Mouse (Mus musculus): ENCODE results near the gene Dydc2. TPM values are rescaled to one million over a fixed set of nuclear protein-coding genes. Genes with fewer than 3 reads are reported as not detected.
"Not testable (repeated sequence)": the region's sequence is repeated elsewhere in the genome, so short reads cannot be mapped to it uniquely, and the experiment has no call there.

Dydc2 gene
- polyA plus RNA-seq, 1 experiment = not detected

DNA sequence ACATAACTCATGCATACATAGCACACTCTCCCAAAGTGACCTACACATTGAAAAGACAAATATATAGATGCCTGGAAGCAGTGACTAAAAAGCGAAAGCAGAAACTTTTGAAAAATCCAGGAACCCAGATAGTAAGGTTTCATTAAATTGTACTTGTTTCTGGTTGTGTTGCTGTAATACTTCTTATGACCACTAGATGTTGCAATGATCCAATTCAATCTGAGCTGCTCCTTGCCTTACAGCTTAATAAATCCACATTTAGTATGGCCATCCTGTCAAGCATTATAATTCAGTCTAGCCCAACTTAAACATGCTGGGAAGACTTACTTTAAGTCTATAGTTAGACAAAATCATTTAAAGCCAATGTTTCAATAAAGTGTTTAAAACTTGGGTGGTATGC lies 25.1 kb upstream of the Dydc2 start:
- H3K4me1 ChIP-seq (ENCODE audit: control insufficient read depth, insufficient read depth, low read length) = no peaks in the 10 kb centered on the region
- no peak overlapping the region for H3K27ac ChIP-seq (ENCODE audit: insufficient read depth, low read depth, low read length)
- no peak overlapping the region for H3K4me3 ChIP-seq (ENCODE audit: insufficient read depth, low read length)
- TF ChIP-seq CTCF (IDR thresholded peaks at IDR 0.05; ENCODE audit: low read depth, low read length) (no peak), POLR2A (IDR thresholded peaks at IDR 0.05; ENCODE audit: borderline replicate concordance, low read depth, low read length) (no peak)

- H3K4me1 ChIP-seq (ENCODE audit: control insufficient read depth, insufficient read depth, low read length) = no peaks in the 10 kb centered on the region
- no peak overlapping the region for H3K27ac ChIP-seq (ENCODE audit: insufficient read depth, low read depth, low read length)
- TF ChIP-seq CTCF (IDR thresholded peaks at IDR 0.05; ENCODE audit: low read depth, low read length) (peak; percentile 19; the same call in 1 of the 2 replicates), POLR2A (IDR thresholded peaks at IDR 0.05; ENCODE audit: borderline replicate concordance, low read depth, low read length) (no peak)
- H3K4me3 ChIP-seq (ENCODE audit: insufficient read depth, low read length) = no peak overlapping the region
These were observed 21.8 kb upstream of the Dydc2 start for GRCm38 (mm10) chr14:41090777-41091176.

DNA sequence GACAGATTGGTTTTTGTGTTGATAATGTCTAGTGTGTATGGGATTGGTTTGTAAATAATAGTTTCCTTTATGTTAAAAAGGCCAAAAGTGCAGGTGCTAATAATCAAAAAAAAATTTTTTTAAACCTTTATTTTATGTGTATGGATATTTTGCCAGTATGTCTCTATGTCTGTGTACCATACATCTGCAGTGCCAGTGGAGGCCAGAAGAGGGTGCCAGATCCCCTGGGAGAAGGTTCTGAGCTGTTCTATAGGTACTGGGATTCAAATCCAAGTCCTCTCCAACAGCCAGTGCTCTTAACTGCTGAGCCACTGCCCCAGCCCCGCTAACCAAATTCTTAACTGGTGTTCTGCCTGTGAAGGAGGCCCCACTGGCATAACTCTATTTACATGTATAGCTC lies 18.5 kb upstream of the Dydc2 start:
- Histone ChIP-seq H3K4me3 (ENCODE audit: insufficient read depth, low read length) (no peak overlapping the region), H3K27ac (ENCODE audit: insufficient read depth, low read depth, low read length) (no peak overlapping the region), H3K4me1 (ENCODE audit: control insufficient read depth, insufficient read depth, low read length) (no peaks in the 10 kb centered on the region)
- TF ChIP-seq CTCF (IDR thresholded peaks at IDR 0.05; ENCODE audit: low read depth, low read length) (no peak), POLR2A (IDR thresholded peaks at IDR 0.05; ENCODE audit: borderline replicate concordance, low read depth, low read length) (no peak)

GRCm38 (mm10) chr14:41082408-41082807 lies 13.4 kb upstream of the Dydc2 start:
- H3K4me3 ChIP-seq (ENCODE audit: insufficient read depth, low read length) = no peak overlapping the region
- no peak overlapping the region for H3K27ac ChIP-seq (ENCODE audit: insufficient read depth, low read depth, low read length)
- H3K4me1 ChIP-seq (ENCODE audit: control insufficient read depth, insufficient read depth, low read length) = no peaks in the 10 kb centered on the region
- TF ChIP-seq CTCF (IDR thresholded peaks at IDR 0.05; ENCODE audit: low read depth, low read length) (no peak), POLR2A (IDR thresholded peaks at IDR 0.05; ENCODE audit: borderline replicate concordance, low read depth, low read length) (no peak)

- Histone ChIP-seq H3K27ac (ENCODE audit: insufficient read depth, low read depth, low read length) (no peak overlapping the region), H3K4me1 (ENCODE audit: control insufficient read depth, insufficient read depth, low read length) (no peaks in the 10 kb centered on the region), H3K4me3 (ENCODE audit: insufficient read depth, low read length) (peak overlapping the region; percentile 5; the same call in 1 of the 2 replicates)
- no peak for TF ChIP-seq CTCF (IDR thresholded peaks at IDR 0.05; ENCODE audit: low read depth, low read length)
- no peak for TF ChIP-seq POLR2A (IDR thresholded peaks at IDR 0.05; ENCODE audit: borderline replicate concordance, low read depth, low read length)
These were observed 3.9 kb upstream of the Dydc2 start for GRCm38 (mm10) chr14:41072944-41073275.

- Histone ChIP-seq H3K4me3 (ENCODE audit: insufficient read depth, low read length) (peak within 1 kb of the TSS; percentile 5; the same call in 1 of the 2 replicates), H3K27ac (ENCODE audit: insufficient read depth, low read depth, low read length) (no peak within 1 kb of the TSS), H3K4me1 (ENCODE audit: control insufficient read depth, insufficient read depth, low read length) (no peaks in the 10 kb centered on the region)
- TF ChIP-seq CTCF (IDR thresholded peaks at IDR 0.05; ENCODE audit: low read depth, low read length) (no peak), POLR2A (IDR thresholded peaks at IDR 0.05; ENCODE audit: borderline replicate concordance, low read depth, low read length) (no peak)
These were observed 3.4 kb upstream of the Dydc2 start, which contains the start of gene Dydc1 for GRCm38 (mm10) chr14:41072229-41072943. Dydc1 (plus strand) TSS chr14:41072911.

GRCm38 (mm10) chr14:41070343-41070742 lies 1.3 kb upstream of the Dydc2 start:
- Histone ChIP-seq H3K27ac (ENCODE audit: insufficient read depth, low read depth, low read length) (no peak overlapping the region), H3K4me1 (ENCODE audit: control insufficient read depth, insufficient read depth, low read length) (no peaks in the 10 kb centered on the region), H3K4me3 (ENCODE audit: insufficient read depth, low read length) (no peak overlapping the region)
- TF ChIP-seq POLR2A (IDR thresholded peaks at IDR 0.05; ENCODE audit: borderline replicate concordance, low read depth, low read length) (no peak), CTCF (IDR thresholded peaks at IDR 0.05; ENCODE audit: low read depth, low read length) (no peak)

- Histone ChIP-seq H3K4me1 (ENCODE audit: control insufficient read depth, insufficient read depth, low read length) (no peaks in the 10 kb centered on the region), H3K27ac (ENCODE audit: insufficient read depth, low read depth, low read length) (no peak overlapping the region), H3K4me3 (ENCODE audit: insufficient read depth, low read length) (no peak overlapping the region)
- TF ChIP-seq POLR2A (IDR thresholded peaks at IDR 0.05; ENCODE audit: borderline replicate concordance, low read depth, low read length) (no peak), CTCF (IDR thresholded peaks at IDR 0.05; ENCODE audit: low read depth, low read length) (no peak)
These were observed 2.6 kb downstream of the Dydc2 start for GRCm38 (mm10) chr14:41066416-41066815.

- H3K27ac ChIP-seq (ENCODE audit: insufficient read depth, low read depth, low read length) = no peak overlapping the region
- no peak for TF ChIP-seq CTCF (IDR thresholded peaks at IDR 0.05; ENCODE audit: low read depth, low read length)
- TF ChIP-seq POLR2A (IDR thresholded peaks at IDR 0.05; ENCODE audit: borderline replicate concordance, low read depth, low read length) = no peak
- H3K4me3 ChIP-seq (ENCODE audit: insufficient read depth, low read length) = no peak overlapping the region
- H3K4me1 ChIP-seq (ENCODE audit: control insufficient read depth, insufficient read depth, low read length) = no peaks in the 10 kb centered on the region
These were observed 3.8 kb downstream of the Dydc2 start for GRCm38 (mm10) chr14:41065168-41065567.

- H3K4me3 ChIP-seq (ENCODE audit: insufficient read depth, low read length); H3K27ac ChIP-seq (ENCODE audit: insufficient read depth, low read depth, low read length); H3K4me1 ChIP-seq (ENCODE audit: control insufficient read depth, insufficient read depth, low read length): not testable (repeated sequence)
These were observed 15.8 kb downstream of the Dydc2 start for GRCm38 (mm10) chr14:41053190-41053589.
